8 mouse cellular contexts compared by ENCODE assay signal in the genomic region with DNA sequence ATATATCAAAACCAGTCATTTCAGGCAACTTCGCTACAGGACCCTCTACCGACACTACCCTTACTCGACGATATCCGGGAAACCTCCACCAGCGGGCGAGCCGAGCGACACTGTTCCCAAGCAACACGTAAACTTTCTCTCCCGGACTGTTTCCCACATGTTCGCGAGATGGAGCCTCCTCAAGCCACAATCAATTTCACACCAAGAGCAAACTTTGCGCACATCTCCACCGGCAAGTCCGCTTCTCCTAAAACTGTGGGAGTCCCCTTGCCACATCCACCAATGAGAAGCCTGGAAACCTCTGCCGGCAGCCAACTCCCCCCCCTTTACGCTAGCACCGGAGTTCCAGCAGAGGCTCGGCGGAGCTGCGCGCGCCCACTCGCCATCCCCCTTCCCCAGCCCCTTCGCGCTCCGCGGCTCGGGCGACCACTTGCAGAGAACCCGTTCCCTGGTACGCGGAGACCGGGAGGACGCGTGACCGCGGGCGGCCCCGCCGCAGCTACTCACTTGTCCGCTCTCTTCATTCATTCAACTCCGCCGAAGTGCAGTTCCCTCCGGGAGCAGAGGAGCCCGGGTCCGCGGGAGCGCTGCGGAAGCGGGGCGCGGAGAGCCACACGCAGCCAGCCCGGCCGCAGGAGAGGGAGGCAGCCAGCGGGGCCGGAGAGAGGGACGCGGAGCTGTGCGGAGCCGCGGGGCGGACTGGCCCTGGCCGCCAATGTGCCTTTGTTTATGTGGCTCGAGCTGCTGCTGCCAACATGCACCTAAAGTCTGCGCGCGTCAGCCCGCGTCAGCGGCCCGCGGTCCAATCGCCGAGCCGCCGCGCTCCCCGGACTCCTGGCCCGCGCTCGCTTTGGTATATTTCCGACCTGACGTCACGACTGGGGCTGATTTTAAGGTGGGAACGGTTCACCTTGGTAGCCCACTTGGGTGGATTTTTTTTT. TPM values are rescaled to one million over a fixed set of nuclear protein-coding genes. Genes with fewer than 3 reads are reported as not detected.
DNase-seq lines count a peak whose midpoint lies in the region; ATAC-seq and TF ChIP-seq lines count a peak whose summit lies in the region.

No protein-coding gene starts in this region.

- H3K4me2 ChIP-seq in embryonic facial prominence, embryonic 13.5 days = peak overlapping the region; percentile 99
- peak overlapping the region; percentile 100 for H3K4me2 ChIP-seq in heart, embryonic 11.5 days
- peak overlapping the region; percentile 99 for H3K4me2 ChIP-seq in kidney, embryonic 15.5 days
- peak overlapping the region; percentile 100 for H3K4me2 ChIP-seq in liver, embryonic 11.5 days
- H3K4me2 ChIP-seq in myocyte (ENCODE audit: low read depth) = peak overlapping the region; percentile 99
- peak overlapping the region; percentile 96 for H3K4me2 ChIP-seq in stomach, embryonic 16.5 days (ENCODE audit: low read depth, low read length)

- H3K9ac ChIP-seq in embryonic facial prominence, embryonic 13.5 days = peak overlapping the region; percentile 77
- H3K9ac ChIP-seq in heart, embryonic 11.5 days (ENCODE audit: low read depth, low read length) = peak overlapping the region; percentile 79
- peak overlapping the region; percentile 59 for H3K9ac ChIP-seq in kidney, embryonic 15.5 days
- peak overlapping the region; percentile 71 for H3K9ac ChIP-seq in liver, embryonic 11.5 days (ENCODE audit: low read depth, low read length)
- peak overlapping the region; percentile 83 for H3K9ac ChIP-seq in stomach, embryonic 16.5 days (ENCODE audit: low read length)

- no peak overlapping the region for H3ac ChIP-seq in myocyte (ENCODE audit: control insufficient read depth, insufficient read length)

- WGBS in embryonic facial prominence, embryonic 13.5 days = under 1% methylated on average over 88 of the region's 88 CpGs
- WGBS in heart, embryonic 11.5 days (ENCODE audit: insufficient replicate concordance) = under 1% methylated on average over 87 of the region's 88 CpGs
- WGBS in kidney, embryonic 15.5 days = under 1% methylated on average over 88 of the region's 88 CpGs
- WGBS in liver, embryonic 11.5 days = under 1% methylated on average over 85 of the region's 88 CpGs
- under 1% methylated on average over 87 of the region's 88 CpGs for WGBS in stomach, embryonic 16.5 days

- peak; percentile 82 for DNase-seq in 3134 (ENCODE audit: extremely low read depth, insufficient read length, low spot score)
- DNase-seq in adrenal gland, adult 8-10 months = peak; percentile 81
- DNase-seq in liver, embryonic 11.5 days (ENCODE audit: low spot score) = peak; percentile 81

- H3K4me3 ChIP-seq in embryonic facial prominence, embryonic 13.5 days = peak overlapping the region; percentile 78
- peak overlapping the region; percentile 85 for H3K4me3 ChIP-seq in heart, embryonic 11.5 days (ENCODE audit: low read depth, low read length)
- peak overlapping the region; percentile 77 for H3K4me3 ChIP-seq in kidney, embryonic 15.5 days (replicated peaks)
- peak overlapping the region; percentile 83 for H3K4me3 ChIP-seq in liver, embryonic 11.5 days (ENCODE audit: low read depth, low read length)
- peak overlapping the region; percentile 70 for H3K4me3 ChIP-seq in myocyte
- H3K4me3 ChIP-seq in stomach, embryonic 16.5 days (replicated peaks; ENCODE audit: low read length) = peak overlapping the region; percentile 88

- H3K27ac ChIP-seq in embryonic facial prominence, embryonic 13.5 days = peak overlapping the region; percentile 77
- no peak overlapping the region for H3K27ac ChIP-seq in heart, embryonic 11.5 days (ENCODE audit: low read depth, low read length)
- H3K27ac ChIP-seq in kidney, embryonic 15.5 days = 0 out of 2 replicates have a peak overlapping the region, but pooled peaks have one; percentile 32
- H3K27ac ChIP-seq in liver, embryonic 11.5 days (ENCODE audit: low read depth, low read length) = no peak overlapping the region
- H3K27ac ChIP-seq in stomach, embryonic 16.5 days (ENCODE audit: low read length) = peak overlapping the region; percentile 49; the same call in 1 of the 2 replicates

- H3K27me3 ChIP-seq in embryonic facial prominence, embryonic 13.5 days = peaks cover 47% of the 10 kb centered on the region
- H3K27me3 ChIP-seq in heart, embryonic 11.5 days (ENCODE audit: control insufficient read depth, insufficient read depth, low read length) = peaks cover 41% of the 10 kb centered on the region
- peaks cover 58% of the 10 kb centered on the region for H3K27me3 ChIP-seq in kidney, embryonic 15.5 days
- peaks cover 51% of the 10 kb centered on the region for H3K27me3 ChIP-seq in liver, embryonic 11.5 days (replicated peaks; ENCODE audit: control insufficient read depth, insufficient read depth, low read length)
- no peaks in the 10 kb centered on the region for H3K27me3 ChIP-seq in myocyte (ENCODE audit: control insufficient read depth, insufficient read depth, insufficient read length)
- H3K27me3 ChIP-seq in stomach, embryonic 16.5 days (ENCODE audit: control insufficient read depth, insufficient read depth, low read length) = peaks cover 32% of the 10 kb centered on the region

- H3K4me1 ChIP-seq in embryonic facial prominence, embryonic 13.5 days = peaks cover 27% of the 10 kb centered on the region
- H3K4me1 ChIP-seq in heart, embryonic 11.5 days (ENCODE audit: control insufficient read depth, insufficient read depth, low read length) = peaks cover 5% of the 10 kb centered on the region
- peaks cover 44% of the 10 kb centered on the region for H3K4me1 ChIP-seq in kidney, embryonic 15.5 days
- no peaks in the 10 kb centered on the region for H3K4me1 ChIP-seq in liver, embryonic 11.5 days (replicated peaks; ENCODE audit: control insufficient read depth, insufficient read depth, low read length)
- H3K4me1 ChIP-seq in stomach, embryonic 16.5 days (ENCODE audit: control insufficient read depth, insufficient read depth, low read length) = peaks cover 7% of the 10 kb centered on the region; the same call in 1 of the 2 replicates

- peak; percentile 68 for ATAC-seq in embryonic facial prominence, embryonic 13.5 days (ENCODE audit: insufficient number of reproducible peaks, insufficient read depth, low FRiP score, low TSS enrichment, low read depth)
- ATAC-seq in heart, embryonic 11.5 days (replicated peaks; ENCODE audit: insufficient number of reproducible peaks, low FRiP score, low TSS enrichment) = peak; percentile 83
- ATAC-seq in kidney, embryonic 15.5 days (replicated peaks; ENCODE audit: low FRiP score) = peak; percentile 82
- ATAC-seq in liver, embryonic 11.5 days (replicated peaks; ENCODE audit: low FRiP score) = peak; percentile 81
- ATAC-seq in stomach, embryonic 16.5 days (ENCODE audit: insufficient read depth, low FRiP score) = peak; percentile 76

- H3K79me2 ChIP-seq in myocyte (ENCODE audit: control insufficient read depth, insufficient read depth) = peaks cover 20% of the 10 kb centered on the region

- peak; percentile 56 for TF ChIP-seq POLR2A in myocyte (IDR thresholded peaks at IDR 0.05; ENCODE audit: insufficient read length, low read depth)

- no peaks in the 10 kb centered on the region for H3K36me3 ChIP-seq in embryonic facial prominence, embryonic 13.5 days
- no peaks in the 10 kb centered on the region for H3K36me3 ChIP-seq in heart, embryonic 11.5 days (ENCODE audit: control insufficient read depth, insufficient read depth, low read length)
- no peaks in the 10 kb centered on the region for H3K36me3 ChIP-seq in kidney, embryonic 15.5 days
- H3K36me3 ChIP-seq in liver, embryonic 11.5 days (ENCODE audit: control insufficient read depth, insufficient read depth, low read length) = no peaks in the 10 kb centered on the region
- no peaks in the 10 kb centered on the region for H3K36me3 ChIP-seq in myocyte (ENCODE audit: control insufficient read depth, insufficient read depth)
- no peaks in the 10 kb centered on the region for H3K36me3 ChIP-seq in stomach, embryonic 16.5 days (ENCODE audit: control insufficient read depth, insufficient read depth, low read length)

- H3K9me3 ChIP-seq in embryonic facial prominence, embryonic 13.5 days = no peaks in the 10 kb centered on the region
- no peaks in the 10 kb centered on the region for H3K9me3 ChIP-seq in heart, embryonic 11.5 days (replicated peaks; ENCODE audit: control insufficient read depth, low read length)
- no peaks in the 10 kb centered on the region for H3K9me3 ChIP-seq in kidney, embryonic 15.5 days (replicated peaks)
- H3K9me3 ChIP-seq in liver, embryonic 11.5 days (ENCODE audit: control insufficient read depth, low read length) = no peaks in the 10 kb centered on the region
- H3K9me3 ChIP-seq in stomach, embryonic 16.5 days (replicated peaks; ENCODE audit: control insufficient read depth, low read length) = no peaks in the 10 kb centered on the region

TF ChIP-seq in myocyte, 11 proteins besides CTCF, POLR2A, EP300 and RAD21:
- no peak for TF ChIP-seq CEBPB (IDR thresholded peaks at IDR 0.05; ENCODE audit: insufficient read depth, poor library complexity, severe bottlenecking)
- no peak for TF ChIP-seq MYOG (IDR thresholded peaks at IDR 0.05; ENCODE audit: control insufficient read depth in 1 of 3, insufficient read depth in 1 of 3, insufficient read length in 2 of 3, low read depth in 2 of 3)
- TF ChIP-seq SRF (IDR thresholded peaks at IDR 0.05; ENCODE audit: control insufficient read depth, insufficient read length, low read depth) = peak; percentile 93
- TF ChIP-seq TCF3 (IDR thresholded peaks at IDR 0.05; ENCODE audit: insufficient read length, low read depth) = no peak
- peak; percentile 46 for TF ChIP-seq E2F4 (IDR thresholded peaks at IDR 0.05; ENCODE audit: insufficient read depth)
- no peak for TF ChIP-seq USF1 (IDR thresholded peaks at IDR 0.05; ENCODE audit: low read depth)
- TF ChIP-seq POLR2AphosphoS2 (IDR thresholded peaks at IDR 0.05; ENCODE audit: insufficient read length, low read depth) = peak; percentile 61

RNA-seq across cellular contexts. Expression of a gene that starts 9.3 kb away (rescaled TPM):
- total RNA-seq in adrenal gland, adult 8-10 months (2022) = 10 to 100 TPM in 1 of 4 experiments, 1 to 10 TPM in 3; 6.8 to 29.7 (median 8.4) TPM
- 11.8 and 12.0 TPM in 2 replicates for polyA plus RNA-seq in embryonic facial prominence, embryonic 13.5 days (2015; fragmentation: Nextera tagmentation; extraction: Ambion mirVana)
- 2.8 and 3.9 TPM in 2 replicates for polyA plus RNA-seq in heart, embryonic 11.5 days (2014; fragmentation: Nextera tagmentation; extraction: Ambion mirVana)
- 4.2 and 4.6 TPM in 2 replicates for polyA plus RNA-seq in kidney, embryonic 15.5 days (2015; fragmentation: Nextera tagmentation; extraction: Ambion mirVana)
- 2.0 and 2.1 TPM in 2 replicates for polyA plus RNA-seq in liver, embryonic 11.5 days (2014; fragmentation: Nextera tagmentation; extraction: Ambion mirVana)
- 1.5 TPM for polyA plus RNA-seq in myocyte (2012; fragmentation: generic; extraction: Trizol)
- polyA plus RNA-seq in stomach, embryonic 16.5 days (2015; fragmentation: Nextera tagmentation; extraction: Ambion mirVana) = 6.5 and 7.0 TPM in 2 replicates

Comparison
In these comparisons a context has a peak if more than half of its experiments do, and no peak if none do; other contexts are left out.
1. H3K27ac ChIP-seq: peak in embryonic facial prominence, embryonic 13.5 days (single experiment), kidney, embryonic 15.5 days (single experiment) and stomach, embryonic 16.5 days (single experiment); none in heart, embryonic 11.5 days (single experiment) and liver, embryonic 11.5 days (single experiment).
2. Peak in every context shown above with its lines, with median percentiles within 50 percentile points of each other: DNase-seq, ATAC-seq, H3K4me2 ChIP-seq, H3K4me3 ChIP-seq and H3K9ac ChIP-seq.